Mouse (Mus musculus) G1E (cell line): Measurements from ENCODE around the gene Plekhg1.

ENCODE experiments used
- CTCF ChIP-seq: IDR thresholded peaks from 2 replicates; pipeline ENCODE4 v1.5.1; 2012; ENCODE audit warnings: low read depth, low read length, inconsistent platforms, mixed read lengths
- GATA1 ChIP-seq: IDR thresholded peaks from 2 replicates; pipeline ENCODE4 v1.6.1; 2012; ENCODE audit warnings: borderline replicate concordance, low read length, inconsistent platforms, mixed read lengths
- TAL1 ChIP-seq: conservative IDR thresholded peaks from 2 replicates; pipeline ENCODE4 v1.6.1; 2012; ENCODE audit warnings: low read depth, low read length, inconsistent platforms, mixed read lengths

GRCm38 (mm10) chr10:3710081-3710480 lies 30.1 kb upstream of the Plekhg1 start:
- TF ChIP-seq TAL1 (no peak), CTCF (no peak), GATA1 (no peak)
